Mouse (Mus musculus): ENCODE results near the gene Podxl. TPM values are rescaled to one million over a fixed set of nuclear protein-coding genes. Genes with fewer than 3 reads are reported as not detected.

The Podxl gene
- polyA plus RNA-seq (2014; fragmentation: Nextera tagmentation; extraction: Ambion mirVana): 7.1 and 9.0 TPM in 2 replicates

- Histone ChIP-seq H3K4me3 (ENCODE audit: low read depth, low read length) (peak within 1 kb of the TSS; percentile 76), H3K4me2 (ENCODE audit: low read depth, low read length) (peak within 1 kb of the TSS; percentile 92), H3K9me3 (ENCODE audit: control insufficient read depth, low read length) (no peaks in the 10 kb centered on the region), H3K9ac (replicated peaks; ENCODE audit: low read depth, low read length) (peak within 1 kb of the TSS; percentile 88), H3K36me3 (ENCODE audit: control insufficient read depth, insufficient read depth, low read length) (no peaks in the 10 kb centered on the region), H3K27ac (ENCODE audit: low read depth, low read length) (peak within 1 kb of the TSS; percentile 23; the same call in 1 of the 2 replicates), H3K4me1 (ENCODE audit: control insufficient read depth, insufficient read depth, low read length) (peaks cover 19% of the 10 kb centered on the region), H3K27me3 (ENCODE audit: control insufficient read depth, insufficient read depth, low read length) (no peaks in the 10 kb centered on the region)
- under 1% methylated on average over 56 of the region's 91 CpGs for WGBS
- ATAC-seq (ENCODE audit: low read depth): peak; percentile 85
Measured at GRCm38 (mm10) chr6:31563235-31564181, at the start of gene Podxl. Podxl (minus strand) TSS chr6:31563981.

- H3K4me2 ChIP-seq (ENCODE audit: low read depth, low read length): no peak overlapping the region
- H3K27ac ChIP-seq (ENCODE audit: low read depth, low read length): no peak overlapping the region
- no peaks in the 10 kb centered on the region for H3K36me3 ChIP-seq (ENCODE audit: control insufficient read depth, insufficient read depth, low read length)
- no peaks in the 10 kb centered on the region for H3K4me1 ChIP-seq (ENCODE audit: control insufficient read depth, insufficient read depth, low read length)
- no peaks in the 10 kb centered on the region for H3K27me3 ChIP-seq (ENCODE audit: control insufficient read depth, insufficient read depth, low read length)
- WGBS: 93% methylated on average over 17 of the region's 17 CpGs
- H3K4me3 ChIP-seq (ENCODE audit: low read depth, low read length): no peak overlapping the region
- H3K9ac ChIP-seq (replicated peaks; ENCODE audit: low read depth, low read length): no peak overlapping the region
- H3K9me3 ChIP-seq (ENCODE audit: control insufficient read depth, low read length): no peaks in the 10 kb centered on the region
- no peak for ATAC-seq (ENCODE audit: low read depth)
Measured at GRCm38 (mm10) chr6:31612560-31613270, 48.9 kb upstream of the Podxl start.

- WGBS: 87% methylated on average over 4 of the region's 4 CpGs
- Histone ChIP-seq H3K36me3 (ENCODE audit: control insufficient read depth, insufficient read depth, low read length) (no peaks in the 10 kb centered on the region), H3K4me2 (ENCODE audit: low read depth, low read length) (no peak overlapping the region), H3K27me3 (ENCODE audit: control insufficient read depth, insufficient read depth, low read length) (no peaks in the 10 kb centered on the region), H3K9me3 (ENCODE audit: control insufficient read depth, low read length) (no peaks in the 10 kb centered on the region), H3K4me1 (ENCODE audit: control insufficient read depth, insufficient read depth, low read length) (no peaks in the 10 kb centered on the region), H3K9ac (replicated peaks; ENCODE audit: low read depth, low read length) (no peak overlapping the region), H3K4me3 (ENCODE audit: low read depth, low read length) (no peak overlapping the region), H3K27ac (ENCODE audit: low read depth, low read length) (no peak overlapping the region)
- ATAC-seq (ENCODE audit: low read depth): no peak
Measured at GRCm38 (mm10) chr6:31606429-31606828, 42.6 kb upstream of the Podxl start.

GRCm38 (mm10) chr6:31604629-31605265 lies 41.0 kb upstream of the Podxl start:
- Histone ChIP-seq H3K36me3 (ENCODE audit: control insufficient read depth, insufficient read depth, low read length) (no peaks in the 10 kb centered on the region), H3K4me1 (ENCODE audit: control insufficient read depth, insufficient read depth, low read length) (no peaks in the 10 kb centered on the region), H3K4me3 (ENCODE audit: low read depth, low read length) (no peak overlapping the region), H3K4me2 (ENCODE audit: low read depth, low read length) (no peak overlapping the region), H3K27ac (ENCODE audit: low read depth, low read length) (no peak overlapping the region), H3K9me3 (ENCODE audit: control insufficient read depth, low read length) (no peaks in the 10 kb centered on the region), H3K27me3 (ENCODE audit: control insufficient read depth, insufficient read depth, low read length) (no peaks in the 10 kb centered on the region), H3K9ac (replicated peaks; ENCODE audit: low read depth, low read length) (no peak overlapping the region)
- 81% methylated on average over 7 of the region's 7 CpGs for WGBS
- ATAC-seq (ENCODE audit: low read depth): no peak

GRCm38 (mm10) chr6:31602489-31602888 lies 38.7 kb upstream of the Podxl start:
- 90% methylated on average over 4 of the region's 4 CpGs for WGBS
- no peak overlapping the region for H3K4me3 ChIP-seq (ENCODE audit: low read depth, low read length)
- 0 out of 2 replicates have a peak, but pooled peaks cover 4% of the 10 kb centered on the region for H3K4me1 ChIP-seq (ENCODE audit: control insufficient read depth, insufficient read depth, low read length)
- no peak overlapping the region for H3K4me2 ChIP-seq (ENCODE audit: low read depth, low read length)
- no peaks in the 10 kb centered on the region for H3K36me3 ChIP-seq (ENCODE audit: control insufficient read depth, insufficient read depth, low read length)
- H3K27ac ChIP-seq (ENCODE audit: low read depth, low read length): no peak overlapping the region
- H3K9me3 ChIP-seq (ENCODE audit: control insufficient read depth, low read length): no peaks in the 10 kb centered on the region
- ATAC-seq (ENCODE audit: low read depth): no peak
- no peak overlapping the region for H3K9ac ChIP-seq (replicated peaks; ENCODE audit: low read depth, low read length)
- no peaks in the 10 kb centered on the region for H3K27me3 ChIP-seq (ENCODE audit: control insufficient read depth, insufficient read depth, low read length)

GRCm38 (mm10) chr6:31601131-31601530 lies 37.4 kb upstream of the Podxl start:
- WGBS: 14% methylated on average over 3 of the region's 3 CpGs

GRCm38 (mm10) chr6:31599863-31600262 lies 36.1 kb upstream of the Podxl start:
- Histone ChIP-seq H3K9ac (replicated peaks; ENCODE audit: low read depth, low read length) (no peak overlapping the region), H3K27ac (ENCODE audit: low read depth, low read length) (peak overlapping the region; percentile 52; the same call in 1 of the 2 replicates), H3K4me3 (ENCODE audit: low read depth, low read length) (no peak overlapping the region), H3K4me1 (ENCODE audit: control insufficient read depth, insufficient read depth, low read length) (peaks cover 14% of the 10 kb centered on the region), H3K4me2 (ENCODE audit: low read depth, low read length) (no peak overlapping the region), H3K36me3 (ENCODE audit: control insufficient read depth, insufficient read depth, low read length) (no peaks in the 10 kb centered on the region), H3K9me3 (ENCODE audit: control insufficient read depth, low read length) (no peaks in the 10 kb centered on the region), H3K27me3 (ENCODE audit: control insufficient read depth, insufficient read depth, low read length) (no peaks in the 10 kb centered on the region)
- 6% methylated on average over 3 of the region's 3 CpGs for WGBS
- ATAC-seq (ENCODE audit: low read depth): peak; percentile 42; the same call in 1 of the 2 replicates

More at GRCm38 (mm10) chr6:31601131-31601530, 37.4 kb upstream of the Podxl start:
- Histone ChIP-seq H3K4me1 (ENCODE audit: control insufficient read depth, insufficient read depth, low read length) (peaks cover 14% of the 10 kb centered on the region), H3K9ac (replicated peaks; ENCODE audit: low read depth, low read length) (no peak overlapping the region), H3K27ac (ENCODE audit: low read depth, low read length) (no peak overlapping the region; the same call in 1 of the 2 replicates), H3K4me3 (ENCODE audit: low read depth, low read length) (no peak overlapping the region), H3K9me3 (ENCODE audit: control insufficient read depth, low read length) (no peaks in the 10 kb centered on the region), H3K36me3 (ENCODE audit: control insufficient read depth, insufficient read depth, low read length) (no peaks in the 10 kb centered on the region), H3K4me2 (ENCODE audit: low read depth, low read length) (no peak overlapping the region), H3K27me3 (ENCODE audit: control insufficient read depth, insufficient read depth, low read length) (no peaks in the 10 kb centered on the region)
- no peak for ATAC-seq (ENCODE audit: low read depth)

GRCm38 (mm10) chr6:31598349-31598911 lies 34.6 kb upstream of the Podxl start:
- Histone ChIP-seq H3K9me3 (ENCODE audit: control insufficient read depth, low read length) (no peaks in the 10 kb centered on the region), H3K36me3 (ENCODE audit: control insufficient read depth, insufficient read depth, low read length) (no peaks in the 10 kb centered on the region), H3K27me3 (ENCODE audit: control insufficient read depth, insufficient read depth, low read length) (no peaks in the 10 kb centered on the region), H3K4me1 (ENCODE audit: control insufficient read depth, insufficient read depth, low read length) (peaks cover 14% of the 10 kb centered on the region), H3K4me2 (ENCODE audit: low read depth, low read length) (no peak overlapping the region), H3K4me3 (ENCODE audit: low read depth, low read length) (no peak overlapping the region), H3K9ac (replicated peaks; ENCODE audit: low read depth, low read length) (no peak overlapping the region), H3K27ac (ENCODE audit: low read depth, low read length) (no peak overlapping the region)
- ATAC-seq (ENCODE audit: low read depth): no peak
- WGBS: 79% methylated on average over 6 of the region's 6 CpGs

Measured in neural tube, embryonic 14.5 days (tissue).